Mouse (Mus musculus) midbrain, embryonic 12.5 days (tissue): ENCODE measurements around the gene Otud6a. TPM values are rescaled to one million over a fixed set of nuclear protein-coding genes. Genes with fewer than 3 reads are reported as not detected.

ENCODE experiments used
- ATAC-seq: fragments of 200-750 bp; cut with Nextera tagmentation; 2 replicates; pipeline ENCODE4 v1.8.0; 2017; ENCODE audit warnings: low read depth, moderate TSS enrichment, moderate library complexity; ENCODE audit not compliant: low FRiP score
- H3K27ac ChIP-seq: fragments of 300-500 bp; sonication (generic); replicated peaks from 2 replicates; pipeline ENCODE4 v1.5.1; 2016; ENCODE audit warnings: mild to moderate bottlenecking
- H3K27me3 ChIP-seq: fragments of 300-500 bp; sonication (generic); 2 replicates; pipeline ENCODE4 v1.6.1; 2016; ENCODE audit warnings: mild to moderate bottlenecking
- H3K36me3 ChIP-seq: fragments of 300-500 bp; sonication (generic); 2 replicates; pipeline ENCODE4 v1.6.1; 2016
- H3K4me1 ChIP-seq: fragments of 300-500 bp; sonication (generic); 2 replicates; pipeline ENCODE4 v1.6.1; 2016
- H3K4me2 ChIP-seq: fragments of 300-500 bp; sonication (generic); replicated peaks from 2 replicates; pipeline ENCODE4 v1.6.1; 2016; ENCODE audit warnings: mild to moderate bottlenecking, moderate library complexity
- H3K4me3 ChIP-seq: fragments of 300-500 bp; sonication (generic); 2 replicates; pipeline ENCODE4 v1.5.1; 2016; ENCODE audit warnings: mild to moderate bottlenecking
- H3K9ac ChIP-seq: fragments of 300-500 bp; sonication (generic); replicated peaks from 2 replicates; pipeline ENCODE4 v1.6.1; 2016; ENCODE audit warnings: mild to moderate bottlenecking, moderate library complexity
- H3K9me3 ChIP-seq: fragments of 300-500 bp; sonication (generic); 2 replicates; pipeline ENCODE4 v1.6.1; 2016; ENCODE audit warnings: mild to moderate bottlenecking
- WGBS: fragments of 180-500 bp; shearing (Covaris S2); methylation state at CpG from one replicate; pipeline ENCODE4 v1.1.7; 2016; 5-methylcytosine and 5-hydroxymethylcytosine counted together
- microRNA counts: library from miRNA; unstranded; fragments of <30 nt; microRNA quantifications from one replicate; lab custom pipeline; 2017
- microRNA-seq: library from miRNA; unstranded; fragments of <30 nt; microRNA quantifications from one replicate; pipeline ENCODE4, GENCODE M21; 2017
- polyA plus RNA-seq: library from polyadenylated mRNA; unstranded; fragments of >200 nt; fragmentation: Nextera tagmentation; extraction: Ambion mirVana; gene quantifications from 2 replicates; pipeline ENCODE4 v1.2.1, GENCODE M21; 2016

The Otud6a gene
- polyA plus RNA-seq, 1 experiment from 2014 or later: not detected

GRCm38 (mm10) chrX:100471491-100471890 is 42.7 kb downstream of the Otud6a start:
- no peaks in the 10 kb centered on the region for H3K4me1 ChIP-seq
- peaks cover 37% of the 10 kb centered on the region for H3K27me3 ChIP-seq
- no peak for ATAC-seq
- H3K27ac ChIP-seq: no peak overlapping the region
- no peak overlapping the region for H3K9ac ChIP-seq
- no peaks in the 10 kb centered on the region for H3K36me3 ChIP-seq
- 83% methylated on average over 3 of the region's 3 CpGs for WGBS
- H3K4me2 ChIP-seq: no peak overlapping the region
- H3K9me3 ChIP-seq: no peaks in the 10 kb centered on the region
- no peak overlapping the region for H3K4me3 ChIP-seq

- Histone ChIP-seq H3K4me1 (no peaks in the 10 kb centered on the region), H3K27ac (no peak overlapping the region), H3K4me3 (no peak overlapping the region), H3K36me3 (no peaks in the 10 kb centered on the region), H3K9me3 (no peaks in the 10 kb centered on the region), H3K27me3 (peaks cover 26% of the 10 kb centered on the region), H3K9ac (no peak overlapping the region), H3K4me2 (no peak overlapping the region)
- ATAC-seq: no peak
- 75% methylated on average over 4 of the region's 4 CpGs for WGBS
Observed at GRCm38 (mm10) chrX:100475569-100476223, 46.9 kb downstream of the Otud6a start.

MicroRNAs within 50 kb of the gene (microRNA counts, 519-probe panel; counts per million panel counts)
- microRNA mmu-miR-676 (lab: Ali Mortazavi, UCI): 4,072 counts per million, percentile 24 among the panel's probes with 10 or more counts

Small RNA genes lying within 50 kb of the gene (microRNA-seq; reads per million reads assigned to microRNA genes)
- gene Mir676: 726 reads per million, percentile 75 among the genes with 10 or more reads in this experiment

Other genes with a start within 250 kb of the Otud6a start
- gene Awat2, start 13.7 kb downstream of the Otud6a start, polyA plus RNA-seq: 0.37 and 0.43 TPM in 2 replicates
- gene Igbp1, start 65.3 kb downstream of the Otud6a start, polyA plus RNA-seq: 31.0 and 32.1 TPM in 2 replicates
- gene Dgat2l6, start 95.8 kb downstream of the Otud6a start, polyA plus RNA-seq: not detected in 2 replicates
- not detected in 2 replicates for gene Awat1, start 143.2 kb downstream of the Otud6a start, polyA plus RNA-seq
- gene P2ry4, start 165.9 kb downstream of the Otud6a start, polyA plus RNA-seq: not detected in 2 replicates
- gene Arr3, start 176.5 kb downstream of the Otud6a start, polyA plus RNA-seq: not detected in 2 replicates
- gene Kif4, start 196.7 kb downstream of the Otud6a start, polyA plus RNA-seq: 39.2 and 44.3 TPM in 2 replicates
- gene Pdzd11, start 197.6 kb downstream of the Otud6a start, polyA plus RNA-seq: 133 and 138 TPM in 2 replicates